Mouse (Mus musculus) hindbrain, postnatal 0 days (tissue): Measurements from ENCODE around the gene Adamts20. TPM values are rescaled to one million over a fixed set of nuclear protein-coding genes. Genes with fewer than 3 reads are reported as not detected.
A peak's percentile ranks its signal among the peaks of the same experiment; 100 is the strongest.

ENCODE experiments used
- ATAC-seq: fragments of 200-750 bp; cut with Nextera tagmentation; 2 replicates; pipeline ENCODE4 v1.8.0; 2017; ENCODE audit warnings: mild to moderate bottlenecking, moderate TSS enrichment, moderate library complexity
- DNase-seq: peaks from one replicate; pipeline ENCODE4 v3.0.0-alpha.2; 2015; ENCODE audit warnings: low spot score
- H3K27ac ChIP-seq: fragments of 300-500 bp; sonication (generic); 2 replicates; pipeline ENCODE4 v1.5.1; 2014; ENCODE audit warnings: mild to moderate bottlenecking
- H3K27me3 ChIP-seq: fragments of 300-500 bp; sonication (generic); 2 replicates; pipeline ENCODE4 v1.6.1; 2014; ENCODE audit warnings: low read length, mixed read lengths; ENCODE audit not compliant: insufficient read depth
- H3K36me3 ChIP-seq: fragments of 300-500 bp; sonication (generic); 2 replicates; pipeline ENCODE4 v1.6.1; 2014; ENCODE audit warnings: low read length, mixed read lengths; ENCODE audit not compliant: insufficient read depth
- H3K4me1 ChIP-seq: fragments of 300-500 bp; sonication (generic); 2 replicates; pipeline ENCODE4 v1.6.1; 2014; ENCODE audit warnings: antibody characterized with exemption, low read length, mixed read lengths; ENCODE audit not compliant: insufficient read depth
- H3K4me2 ChIP-seq: fragments of 300-500 bp; sonication (generic); 2 replicates; pipeline ENCODE4 v1.6.1; 2014; ENCODE audit warnings: low read depth, mild to moderate bottlenecking, low read length, moderate library complexity, mixed read lengths
- H3K4me3 ChIP-seq: fragments of 300-500 bp; sonication (generic); 2 replicates; pipeline ENCODE4 v1.5.1; 2014; ENCODE audit warnings: low read length
- H3K9ac ChIP-seq: fragments of 300-500 bp; sonication (generic); replicated peaks from 2 replicates; pipeline ENCODE4 v1.6.1; 2014; ENCODE audit warnings: mild to moderate bottlenecking, low read length, moderate library complexity, mixed read lengths
- H3K9me3 ChIP-seq: fragments of 300-500 bp; sonication (generic); 2 replicates; pipeline ENCODE4 v1.6.1; 2016; ENCODE audit warnings: low read length, mixed read lengths
- CTCF ChIP-seq: IDR thresholded peaks from 2 replicates; pipeline ENCODE4 v1.5.1; 2016; ENCODE audit warnings: antibody characterized with exemption, control low read depth, low read depth
- WGBS: fragments of 180-500 bp; shearing (Covaris S2); extraction: QIAGEN DNeasy Blood & Tissue Kit; methylation state at CpG from one replicate; pipeline ENCODE4 v1.1.7; 2014; 5-methylcytosine and 5-hydroxymethylcytosine counted together
- polyA plus RNA-seq: library from polyadenylated mRNA; unstranded; fragments of >200 nt; fragmentation: Nextera tagmentation; extraction: Ambion mirVana; gene quantifications from 2 replicates; pipeline ENCODE4 v1.2.1, GENCODE M21; 2015
- total RNA-seq: library from RNA; depleted of rRNA; stranded (reverse); fragments of >200 nt; gene quantifications from 2 replicates; pipeline ENCODE4 v1.2.3, GENCODE M21; 2014

Adamts20 gene
- total and polyA plus RNA-seq, 2 experiments from 2014 or later, result 3.4 to 10.6 TPM

GRCm38 (mm10) chr15:94246669-94247068 is 218.5 kb downstream of the Adamts20 start:
- Histone ChIP-seq H3K9me3 (no peaks in the 10 kb centered on the region), H3K9ac (no peak overlapping the region), H3K4me2 (no peak overlapping the region), H3K4me3 (no peak overlapping the region), H3K36me3 (no peaks in the 10 kb centered on the region), H3K4me1 (no peaks in the 10 kb centered on the region), H3K27me3 (no peaks in the 10 kb centered on the region), H3K27ac (no peak overlapping the region)
- DNase-seq, result no peak
- no peak for ATAC-seq
- no peak for TF ChIP-seq CTCF
- WGBS, result 88% methylated on average over 5 of the region's 5 CpGs

- Histone ChIP-seq H3K27ac (no peak overlapping the region), H3K27me3 (no peaks in the 10 kb centered on the region), H3K36me3 (no peaks in the 10 kb centered on the region), H3K4me1 (no peaks in the 10 kb centered on the region), H3K9me3 (no peaks in the 10 kb centered on the region), H3K4me2 (no peak overlapping the region), H3K9ac (no peak overlapping the region), H3K4me3 (no peak overlapping the region)
- no peak for TF ChIP-seq CTCF
- DNase-seq (no peak), ATAC-seq (no peak)
- WGBS, result 60% methylated on average over 2 of the region's 2 CpGs
Observed at GRCm38 (mm10) chr15:94244336-94244735, 220.9 kb downstream of the Adamts20 start.

DNA sequence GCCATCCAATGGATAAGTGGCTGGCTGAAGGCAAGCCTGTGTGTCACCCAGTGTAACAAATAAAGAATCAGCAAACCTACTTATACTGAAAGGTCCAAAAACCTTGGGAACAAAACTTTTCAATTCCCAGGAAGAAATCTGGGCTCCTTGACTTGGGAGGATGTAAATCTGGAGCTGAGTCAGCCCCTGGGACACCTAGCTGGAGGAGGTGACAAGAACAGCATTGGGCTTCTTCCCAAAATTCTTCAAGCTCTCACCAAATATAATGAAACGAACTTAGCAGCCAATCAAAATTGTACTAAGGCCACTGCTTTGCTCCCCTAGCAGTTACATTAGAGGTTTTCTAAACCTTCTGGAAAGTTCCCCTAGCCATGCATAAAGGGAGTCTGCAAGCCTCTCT is 223.1 kb downstream of the Adamts20 start:
- 90% methylated on average over 1 of the region's 1 CpGs for WGBS
- TF ChIP-seq CTCF, result no peak

DNA sequence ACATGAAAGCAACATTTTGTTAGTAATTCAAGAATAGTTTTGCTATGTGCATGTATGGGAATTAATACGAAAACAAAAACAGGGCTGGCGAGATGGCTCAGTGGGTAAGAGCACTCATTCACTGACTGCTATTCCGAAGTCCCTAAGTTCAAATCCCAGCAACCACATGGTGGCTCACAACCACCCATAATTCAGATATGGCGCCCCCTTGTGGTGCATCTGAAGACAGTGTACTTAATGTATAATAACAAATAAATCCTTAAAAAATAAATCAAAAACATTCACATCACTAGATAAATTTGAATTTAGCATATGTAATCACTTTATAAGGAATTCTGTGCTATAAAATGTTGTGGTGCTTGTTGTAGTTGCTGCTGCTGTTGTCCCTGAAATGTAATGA is 225.6 kb downstream of the Adamts20 start:
- DNase-seq, result no peak
- WGBS, result 89% methylated on average over 4 of the region's 4 CpGs
- Histone ChIP-seq H3K27ac (no peak overlapping the region), H3K4me3 (no peak overlapping the region), H3K9ac (no peak overlapping the region), H3K4me1 (no peaks in the 10 kb centered on the region), H3K4me2 (no peak overlapping the region), H3K27me3 (no peaks in the 10 kb centered on the region), H3K9me3 (no peaks in the 10 kb centered on the region), H3K36me3 (no peaks in the 10 kb centered on the region)
- ATAC-seq, result no peak
- peak; percentile 40 for TF ChIP-seq CTCF

More for the DNA sequence above, 223.1 kb downstream of the Adamts20 start:
- H3K4me3 ChIP-seq, result no peak overlapping the region
- no peak for ATAC-seq
- no peaks in the 10 kb centered on the region for H3K9me3 ChIP-seq
- no peaks in the 10 kb centered on the region for H3K4me1 ChIP-seq
- DNase-seq, result no peak
- no peak overlapping the region for H3K4me2 ChIP-seq
- H3K27ac ChIP-seq, result no peak overlapping the region
- no peaks in the 10 kb centered on the region for H3K27me3 ChIP-seq
- no peak overlapping the region for H3K9ac ChIP-seq
- H3K36me3 ChIP-seq, result no peaks in the 10 kb centered on the region

DNA sequence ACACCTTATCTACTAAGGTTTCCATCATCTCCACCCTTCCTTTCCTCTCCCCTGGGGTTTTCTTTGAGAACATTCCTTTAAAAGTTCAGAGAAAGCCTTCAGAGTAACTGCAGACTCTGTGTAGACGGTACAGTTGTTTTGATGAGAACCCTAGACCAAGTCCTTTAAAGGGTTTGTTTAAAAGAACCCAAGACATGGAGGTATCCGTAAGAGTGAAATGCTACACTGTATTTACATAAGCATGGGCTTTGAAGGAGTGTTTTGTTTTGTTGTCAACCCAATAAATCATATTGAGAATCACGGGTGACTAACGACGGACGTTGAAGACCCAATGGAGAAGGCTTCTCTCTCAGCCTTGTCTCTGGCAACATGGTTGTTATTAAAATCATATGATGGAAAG is 226.1 kb downstream of the Adamts20 start:
- Histone ChIP-seq H3K4me1 (no peaks in the 10 kb centered on the region), H3K4me2 (no peak overlapping the region), H3K36me3 (no peaks in the 10 kb centered on the region), H3K4me3 (no peak overlapping the region), H3K27ac (no peak overlapping the region), H3K9ac (no peak overlapping the region), H3K9me3 (no peaks in the 10 kb centered on the region), H3K27me3 (no peaks in the 10 kb centered on the region)
- ATAC-seq (no peak), DNase-seq (no peak)
- TF ChIP-seq CTCF, result no peak
- 79% methylated on average over 6 of the region's 6 CpGs for WGBS

- 85% methylated on average over 14 of the region's 14 CpGs for WGBS
- Histone ChIP-seq H3K27ac (no peak overlapping the region), H3K4me2 (no peak overlapping the region), H3K4me3 (no peak overlapping the region), H3K27me3 (no peaks in the 10 kb centered on the region), H3K9ac (no peak overlapping the region), H3K36me3 (no peaks in the 10 kb centered on the region), H3K9me3 (no peaks in the 10 kb centered on the region), H3K4me1 (no peaks in the 10 kb centered on the region)
- no peak for TF ChIP-seq CTCF
- ATAC-seq (no peak), DNase-seq (no peak)
Observed at GRCm38 (mm10) chr15:94238058-94238876, 227.0 kb downstream of the Adamts20 start.

DNA sequence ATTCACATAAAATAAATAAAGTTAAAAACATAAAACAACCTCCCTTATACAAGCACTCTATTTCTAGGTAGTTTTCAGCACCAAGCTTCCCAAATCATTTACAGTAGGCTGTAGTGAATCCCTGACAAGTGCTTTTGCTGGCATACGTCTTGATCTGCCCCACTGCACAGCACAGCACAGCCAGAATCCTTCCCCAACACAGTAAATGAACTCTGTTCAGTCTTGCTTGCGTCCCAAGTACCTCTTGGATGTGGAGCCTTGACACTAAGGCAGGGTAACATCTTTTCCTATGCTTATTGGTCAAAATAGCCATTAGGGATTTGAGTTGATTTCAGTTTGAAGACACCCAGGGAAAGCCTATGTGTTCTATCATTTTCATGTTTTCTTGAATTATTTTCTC is 228.5 kb downstream of the Adamts20 start:
- H3K36me3 ChIP-seq, result no peaks in the 10 kb centered on the region
- no peaks in the 10 kb centered on the region for H3K4me1 ChIP-seq
- H3K4me3 ChIP-seq, result no peak overlapping the region
- ATAC-seq (no peak), DNase-seq (no peak)
- TF ChIP-seq CTCF, result no peak
- H3K9ac ChIP-seq, result no peak overlapping the region
- H3K9me3 ChIP-seq, result no peaks in the 10 kb centered on the region
- no peaks in the 10 kb centered on the region for H3K27me3 ChIP-seq
- WGBS, result 73% methylated on average over 2 of the region's 2 CpGs
- H3K27ac ChIP-seq, result no peak overlapping the region
- H3K4me2 ChIP-seq, result no peak overlapping the region
